Mouse (Mus musculus) neural tube, embryonic 15.5 days (tissue): ENCODE results near the gene N4bp2. TPM values are rescaled to one million over a fixed set of nuclear protein-coding genes. Genes with fewer than 3 reads are reported as not detected.

ENCODE experiments used
- ATAC-seq: fragments of 200-750 bp; cut with Nextera tagmentation; 2 replicates; pipeline ENCODE4 v1.8.0; 2017; ENCODE audit warnings: mild to moderate bottlenecking, moderate TSS enrichment, moderate library complexity; ENCODE audit not compliant: low FRiP score
- H3K27ac ChIP-seq: fragments of 300-500 bp; sonication (generic); replicated peaks from 2 replicates; pipeline ENCODE4 v1.5.1; 2015; ENCODE audit warnings: mild to moderate bottlenecking, inconsistent platforms
- H3K27me3 ChIP-seq: fragments of 300-500 bp; sonication (generic); replicated peaks from 2 replicates; pipeline ENCODE4 v1.6.1; 2015; ENCODE audit warnings: inconsistent platforms
- H3K36me3 ChIP-seq: fragments of 300-500 bp; sonication (generic); 2 replicates; pipeline ENCODE4 v1.6.1; 2015; ENCODE audit warnings: inconsistent platforms
- H3K4me1 ChIP-seq: fragments of 300-500 bp; sonication (generic); 2 replicates; pipeline ENCODE4 v1.6.1; 2015; ENCODE audit warnings: inconsistent platforms
- H3K4me2 ChIP-seq: fragments of 300-500 bp; sonication (generic); 2 replicates; pipeline ENCODE4 v1.6.1; 2015; ENCODE audit warnings: inconsistent platforms, mild to moderate bottlenecking, moderate library complexity
- H3K4me3 ChIP-seq: fragments of 300-500 bp; sonication (generic); replicated peaks from 2 replicates; pipeline ENCODE4 v1.5.1; 2015; ENCODE audit warnings: mild to moderate bottlenecking, inconsistent platforms
- H3K9ac ChIP-seq: fragments of 300-500 bp; sonication (generic); replicated peaks from 2 replicates; pipeline ENCODE4 v1.6.1; 2015; ENCODE audit warnings: mild to moderate bottlenecking, inconsistent platforms
- H3K9me3 ChIP-seq: fragments of 300-500 bp; sonication (generic); replicated peaks from 2 replicates; pipeline ENCODE4 v1.6.1; 2016; ENCODE audit warnings: inconsistent platforms
- WGBS: fragments of 180-500 bp; shearing (Covaris S2); methylation state at CpG from one replicate; pipeline ENCODE4 v1.1.7; 2015; ENCODE audit warnings: mixed read lengths; 5-methylcytosine and 5-hydroxymethylcytosine counted together
- polyA plus RNA-seq: library from polyadenylated mRNA; unstranded; fragments of >200 nt; fragmentation: Nextera tagmentation; extraction: Ambion mirVana; gene quantifications from 2 replicates; pipeline ENCODE4 v1.2.1, GENCODE M21; 2015

The N4bp2 gene
- polyA plus RNA-seq, 1 experiment from 2014 or later = 13.7 TPM

DNA sequence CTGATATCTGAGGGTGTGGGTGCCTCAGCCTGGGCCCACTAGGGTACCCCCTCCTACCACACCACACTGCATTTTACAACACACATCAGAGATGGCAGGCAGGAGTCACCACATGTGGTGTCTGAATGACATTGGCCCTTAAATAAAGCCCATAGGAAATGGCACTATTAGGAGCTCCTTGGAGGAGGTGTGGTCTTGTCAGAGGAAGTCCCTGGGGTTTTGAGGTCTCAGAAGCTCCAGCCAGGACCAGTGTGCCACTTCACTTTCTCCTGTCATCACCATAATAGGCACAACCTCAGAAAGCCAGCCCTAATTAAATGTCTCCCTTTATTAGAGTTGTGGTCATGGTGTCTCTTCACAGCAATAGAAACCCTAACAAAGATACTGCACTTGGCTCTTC lies 14.4 kb upstream of the N4bp2 start:
- ATAC-seq = no peak
- no peaks in the 10 kb centered on the region for H3K36me3 ChIP-seq
- H3K4me2 ChIP-seq = no peak overlapping the region
- H3K4me1 ChIP-seq = no peaks in the 10 kb centered on the region
- no peaks in the 10 kb centered on the region for H3K9me3 ChIP-seq
- no peak overlapping the region for H3K4me3 ChIP-seq
- H3K27me3 ChIP-seq = no peaks in the 10 kb centered on the region
- H3K27ac ChIP-seq = no peak overlapping the region
- no peak overlapping the region for H3K9ac ChIP-seq

DNA sequence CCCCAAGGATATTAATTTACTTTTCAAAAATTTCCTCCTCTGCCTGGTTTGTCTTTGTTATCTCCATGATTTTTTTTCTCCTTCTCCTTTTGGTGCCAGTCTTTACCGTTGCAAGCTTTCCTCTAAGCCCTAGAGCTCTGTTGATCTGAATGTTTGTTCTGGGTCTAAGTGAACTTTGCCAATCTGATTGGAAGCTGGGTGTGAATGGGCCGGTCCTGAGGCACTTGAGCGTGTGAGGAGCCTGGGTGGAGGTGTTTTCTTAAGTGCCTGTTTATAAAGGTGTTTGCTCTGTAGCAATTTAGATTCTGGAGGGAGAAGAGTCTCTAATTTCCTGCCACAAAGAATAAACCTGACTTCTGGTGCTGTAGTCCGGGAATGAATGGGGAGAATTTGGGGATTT lies 11.3 kb upstream of the N4bp2 start:
- Histone ChIP-seq H3K9me3 (no peaks in the 10 kb centered on the region), H3K4me2 (no peak overlapping the region), H3K4me1 (no peaks in the 10 kb centered on the region), H3K27me3 (no peaks in the 10 kb centered on the region), H3K36me3 (no peaks in the 10 kb centered on the region), H3K9ac (no peak overlapping the region), H3K27ac (no peak overlapping the region), H3K4me3 (no peak overlapping the region)
- ATAC-seq = no peak
- 56% methylated on average over 4 of the region's 4 CpGs for WGBS

DNA sequence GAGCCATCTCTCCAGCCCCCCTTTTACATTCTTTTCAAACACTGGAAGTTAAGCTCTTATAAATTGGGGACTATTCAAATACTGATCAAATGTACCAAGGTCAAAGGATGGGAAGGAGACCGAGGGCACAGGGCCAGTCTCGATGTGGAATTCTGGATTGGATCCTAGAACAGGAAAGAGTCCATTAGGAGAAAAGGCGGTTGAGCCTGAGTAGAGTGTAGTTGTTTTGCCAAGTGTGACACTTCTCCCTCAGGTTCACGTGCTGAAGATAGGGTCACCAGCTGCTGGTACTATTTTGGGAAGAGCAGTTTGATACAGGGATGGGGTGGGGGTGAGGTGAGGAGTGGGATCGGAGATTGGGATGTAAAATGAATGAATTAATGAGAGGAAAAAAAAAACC lies 7.5 kb upstream of the N4bp2 start:
- ATAC-seq = no peak
- H3K9me3 ChIP-seq = no peaks in the 10 kb centered on the region
- no peak overlapping the region for H3K9ac ChIP-seq
- H3K36me3 ChIP-seq = no peaks in the 10 kb centered on the region
- no peak overlapping the region for H3K27ac ChIP-seq
- H3K4me3 ChIP-seq = no peak overlapping the region
- no peaks in the 10 kb centered on the region for H3K27me3 ChIP-seq
- H3K4me1 ChIP-seq = no peaks in the 10 kb centered on the region
- 92% methylated on average over 5 of the region's 5 CpGs for WGBS
- H3K4me2 ChIP-seq = no peak overlapping the region

DNA sequence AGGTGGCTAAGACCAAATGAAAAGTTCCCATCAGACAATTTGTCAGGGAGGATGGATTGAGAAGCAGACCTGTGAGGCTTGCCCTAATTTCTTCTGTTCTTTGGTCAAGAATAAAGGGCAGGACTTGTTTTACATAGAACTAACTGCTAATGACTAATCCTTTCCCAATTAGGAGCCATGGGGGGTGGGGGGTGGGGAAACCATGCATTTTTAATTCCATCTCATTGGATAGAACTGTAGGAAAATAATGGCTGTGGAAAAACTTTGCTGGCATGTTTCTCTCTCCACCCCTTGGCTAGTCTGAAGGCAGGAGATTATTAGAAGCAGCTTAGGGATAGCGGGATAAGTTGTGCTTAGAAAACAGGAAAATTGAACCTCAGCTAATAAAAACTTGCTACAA lies 6.2 kb upstream of the N4bp2 start:
- H3K36me3 ChIP-seq = no peaks in the 10 kb centered on the region
- H3K9me3 ChIP-seq = no peaks in the 10 kb centered on the region
- H3K27me3 ChIP-seq = no peaks in the 10 kb centered on the region
- WGBS = 91% methylated on average over 1 of the region's 1 CpGs
- no peak for ATAC-seq
- H3K4me2 ChIP-seq = no peak overlapping the region
- H3K27ac ChIP-seq = no peak overlapping the region
- peaks cover 4% of the 10 kb centered on the region; the same call in 1 of the 2 replicates for H3K4me1 ChIP-seq
- no peak overlapping the region for H3K9ac ChIP-seq
- H3K4me3 ChIP-seq = no peak overlapping the region

DNA sequence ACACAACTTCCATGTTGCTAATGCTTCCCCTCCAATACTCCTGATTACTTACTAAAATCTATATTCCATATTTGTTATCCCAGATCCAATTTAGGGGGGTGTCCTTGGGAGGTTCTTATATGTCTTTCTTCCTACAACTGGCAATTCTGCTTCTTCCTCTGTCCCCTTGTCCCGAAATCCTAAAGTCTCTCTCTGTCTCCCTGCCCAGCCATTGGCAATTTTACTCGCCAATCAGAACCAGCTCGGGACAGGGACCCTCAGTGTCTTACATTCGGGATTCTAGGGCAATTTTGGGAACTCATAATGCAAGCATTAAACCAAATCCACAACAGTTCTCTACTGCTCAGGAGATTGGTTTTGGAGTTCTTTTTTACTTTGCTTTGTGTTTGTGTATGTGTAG lies 3.3 kb upstream of the N4bp2 start:
- H3K36me3 ChIP-seq = no peaks in the 10 kb centered on the region
- no peaks in the 10 kb centered on the region for H3K27me3 ChIP-seq
- H3K9ac ChIP-seq = no peak overlapping the region
- ATAC-seq = no peak
- peaks cover 4% of the 10 kb centered on the region; the same call in 1 of the 2 replicates for H3K4me1 ChIP-seq
- 95% methylated on average over 4 of the region's 4 CpGs for WGBS
- H3K4me2 ChIP-seq = no peak overlapping the region
- H3K27ac ChIP-seq = no peak overlapping the region
- H3K4me3 ChIP-seq = no peak overlapping the region
- H3K9me3 ChIP-seq = no peaks in the 10 kb centered on the region

DNA sequence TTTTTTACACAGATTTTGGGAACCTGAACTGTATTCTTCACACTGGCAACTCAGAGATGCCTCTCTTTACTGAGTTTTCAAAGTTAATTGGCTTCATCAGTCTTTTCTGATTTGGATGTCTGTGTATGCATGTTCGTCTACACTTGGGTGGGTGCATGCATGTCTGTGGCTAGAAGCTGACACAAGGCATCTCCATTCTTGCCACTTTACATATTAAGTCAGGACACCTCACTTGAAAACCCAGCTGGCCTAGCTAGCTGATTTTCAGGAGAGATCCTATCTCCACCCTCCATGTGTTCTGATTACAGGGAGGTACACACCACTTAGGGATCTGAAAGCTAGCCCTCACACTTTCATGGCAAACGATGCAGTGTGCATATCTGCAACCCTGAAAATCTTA lies 2.7 kb upstream of the N4bp2 start:
- Histone ChIP-seq H3K27me3 (no peaks in the 10 kb centered on the region), H3K9ac (no peak overlapping the region), H3K4me2 (no peak overlapping the region), H3K36me3 (no peaks in the 10 kb centered on the region), H3K27ac (no peak overlapping the region), H3K9me3 (no peaks in the 10 kb centered on the region), H3K4me3 (no peak overlapping the region), H3K4me1 (peaks cover 7% of the 10 kb centered on the region)
- no peak for ATAC-seq
- WGBS = 91% methylated on average over 2 of the region's 2 CpGs

DNA sequence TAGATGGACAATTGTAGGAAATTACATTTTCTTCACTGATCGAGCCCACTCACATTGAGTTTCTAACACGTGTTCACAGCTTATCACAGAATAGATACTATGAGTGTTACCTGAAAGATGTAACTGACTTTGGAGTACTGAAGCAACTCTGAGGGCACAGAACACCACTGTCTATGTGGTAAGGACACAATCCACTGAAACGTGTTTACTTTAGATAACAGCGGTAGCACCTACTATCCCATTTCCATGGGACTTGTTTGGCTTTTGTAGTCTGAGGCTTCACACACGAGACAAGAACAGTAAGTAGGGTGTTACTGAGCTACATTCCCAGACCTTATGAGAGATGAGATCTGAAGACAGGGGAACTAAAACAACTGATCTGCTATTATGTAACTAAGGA lies 2.3 kb upstream of the N4bp2 start:
- Histone ChIP-seq H3K27ac (no peak overlapping the region), H3K4me1 (peaks cover 9% of the 10 kb centered on the region), H3K9me3 (no peaks in the 10 kb centered on the region), H3K36me3 (no peaks in the 10 kb centered on the region), H3K4me2 (no peak overlapping the region), H3K27me3 (no peaks in the 10 kb centered on the region), H3K9ac (no peak overlapping the region), H3K4me3 (no peak overlapping the region)
- 81% methylated on average over 5 of the region's 5 CpGs for WGBS
- ATAC-seq = no peak

DNA sequence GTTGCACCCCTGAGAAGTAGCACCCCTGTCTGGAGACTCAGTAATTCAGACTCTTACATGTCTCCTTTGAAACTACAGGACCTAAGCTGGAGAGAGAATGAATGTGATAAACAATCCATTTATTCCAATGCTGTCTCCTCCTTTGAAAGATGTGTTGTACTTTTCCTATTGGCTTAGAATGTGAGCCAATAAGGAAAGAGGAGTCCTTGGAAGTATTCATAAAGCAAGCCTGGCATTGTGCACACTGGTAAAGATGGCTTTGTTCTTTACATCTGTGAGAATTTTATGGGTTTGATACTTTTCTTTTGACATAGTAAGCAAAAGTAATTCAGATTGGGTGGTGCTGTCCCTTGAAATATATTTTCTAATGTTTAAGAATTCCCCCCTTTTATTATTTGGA lies 1.4 kb upstream of the N4bp2 start:
- Histone ChIP-seq H3K27me3 (no peaks in the 10 kb centered on the region), H3K4me1 (peaks cover 12% of the 10 kb centered on the region), H3K9me3 (no peaks in the 10 kb centered on the region), H3K9ac (no peak overlapping the region), H3K4me2 (peak overlapping the region; percentile 20; the same call in 1 of the 2 replicates), H3K36me3 (no peaks in the 10 kb centered on the region), H3K4me3 (no peak overlapping the region), H3K27ac (peak overlapping the region; percentile 48; the same call in 1 of the 2 replicates)
- ATAC-seq = no peak

DNA sequence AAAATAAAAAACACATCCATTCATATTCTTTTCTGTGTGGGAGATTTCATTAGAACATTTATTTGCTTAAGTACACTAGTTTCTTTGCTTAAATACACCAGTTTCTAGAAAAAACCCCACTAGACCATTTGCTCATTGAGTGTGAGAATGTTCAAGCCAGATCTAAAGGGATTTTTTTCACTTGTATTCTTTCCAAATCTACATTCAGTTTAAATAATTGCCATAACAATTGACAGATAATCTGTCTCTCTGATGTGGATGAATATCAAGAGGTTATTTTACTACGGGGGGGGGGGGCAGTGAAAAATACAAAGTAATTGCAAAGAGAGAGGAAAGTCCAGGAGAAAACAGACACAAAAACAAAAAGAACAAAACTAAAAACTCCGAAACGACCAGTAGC lies 635 bp upstream of the N4bp2 start:
- peak overlapping the region; percentile 75 for H3K4me2 ChIP-seq
- ATAC-seq = no peak
- WGBS = 1% methylated on average over 3 of the region's 3 CpGs
- no peaks in the 10 kb centered on the region for H3K36me3 ChIP-seq
- H3K9ac ChIP-seq = peak overlapping the region; percentile 97
- no peaks in the 10 kb centered on the region for H3K9me3 ChIP-seq
- H3K4me3 ChIP-seq = peak overlapping the region; percentile 87
- peak overlapping the region; percentile 100 for H3K27ac ChIP-seq
- H3K4me1 ChIP-seq = peaks cover 12% of the 10 kb centered on the region
- no peaks in the 10 kb centered on the region for H3K27me3 ChIP-seq

DNA sequence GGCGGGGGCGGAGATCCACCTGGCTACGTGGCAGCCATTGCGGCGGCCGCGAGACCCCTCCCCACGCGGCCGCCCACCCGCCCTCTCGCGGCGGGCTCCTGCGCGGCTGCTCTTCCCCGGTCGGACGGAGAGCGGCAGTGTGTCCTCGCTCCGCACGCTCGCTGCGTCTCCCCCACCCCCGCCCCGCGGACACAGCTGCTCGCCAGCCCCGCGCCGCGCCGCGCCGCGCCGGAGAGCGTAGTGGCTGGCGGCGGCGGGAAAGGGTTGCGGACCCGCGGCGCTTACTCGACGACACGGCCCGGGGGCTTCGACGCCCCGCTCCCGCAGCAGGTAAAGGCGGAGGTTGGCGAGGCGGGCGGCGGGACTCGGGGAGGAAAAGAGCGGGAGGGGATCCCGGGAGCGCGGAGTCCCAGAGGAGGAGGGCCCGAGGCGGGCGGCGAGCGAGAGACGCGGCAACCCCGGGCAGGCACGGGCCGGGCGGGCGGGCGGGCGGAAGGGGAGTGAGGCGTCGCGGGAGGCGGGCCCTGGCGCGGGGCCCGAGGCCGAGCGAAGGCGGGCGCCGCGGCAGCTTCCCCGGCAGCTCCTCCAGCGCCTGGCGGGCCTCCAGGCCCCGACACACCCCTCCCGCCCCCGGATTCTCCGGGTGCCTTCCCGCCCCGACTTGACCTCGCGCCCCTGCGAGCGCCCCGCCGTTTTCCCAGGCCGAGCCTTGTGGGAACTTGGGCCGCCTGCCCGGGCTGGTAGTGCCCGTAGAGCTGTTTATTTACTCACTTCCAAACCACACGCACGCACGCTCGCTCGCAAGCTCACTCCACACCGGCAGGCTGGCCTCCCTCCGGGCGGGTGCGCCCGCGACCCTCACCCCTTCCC lies 830 bp downstream of the N4bp2 start:
- Histone ChIP-seq H3K27ac (peak overlapping the region; percentile 100), H3K4me1 (peaks cover 12% of the 10 kb centered on the region), H3K27me3 (no peaks in the 10 kb centered on the region), H3K9me3 (no peaks in the 10 kb centered on the region), H3K9ac (peak overlapping the region; percentile 97), H3K4me2 (peak overlapping the region; percentile 75), H3K36me3 (no peaks in the 10 kb centered on the region), H3K4me3 (peak overlapping the region; percentile 87)
- peak; percentile 92 for ATAC-seq
- WGBS = under 1% methylated on average over 65 of the region's 121 CpGs

DNA sequence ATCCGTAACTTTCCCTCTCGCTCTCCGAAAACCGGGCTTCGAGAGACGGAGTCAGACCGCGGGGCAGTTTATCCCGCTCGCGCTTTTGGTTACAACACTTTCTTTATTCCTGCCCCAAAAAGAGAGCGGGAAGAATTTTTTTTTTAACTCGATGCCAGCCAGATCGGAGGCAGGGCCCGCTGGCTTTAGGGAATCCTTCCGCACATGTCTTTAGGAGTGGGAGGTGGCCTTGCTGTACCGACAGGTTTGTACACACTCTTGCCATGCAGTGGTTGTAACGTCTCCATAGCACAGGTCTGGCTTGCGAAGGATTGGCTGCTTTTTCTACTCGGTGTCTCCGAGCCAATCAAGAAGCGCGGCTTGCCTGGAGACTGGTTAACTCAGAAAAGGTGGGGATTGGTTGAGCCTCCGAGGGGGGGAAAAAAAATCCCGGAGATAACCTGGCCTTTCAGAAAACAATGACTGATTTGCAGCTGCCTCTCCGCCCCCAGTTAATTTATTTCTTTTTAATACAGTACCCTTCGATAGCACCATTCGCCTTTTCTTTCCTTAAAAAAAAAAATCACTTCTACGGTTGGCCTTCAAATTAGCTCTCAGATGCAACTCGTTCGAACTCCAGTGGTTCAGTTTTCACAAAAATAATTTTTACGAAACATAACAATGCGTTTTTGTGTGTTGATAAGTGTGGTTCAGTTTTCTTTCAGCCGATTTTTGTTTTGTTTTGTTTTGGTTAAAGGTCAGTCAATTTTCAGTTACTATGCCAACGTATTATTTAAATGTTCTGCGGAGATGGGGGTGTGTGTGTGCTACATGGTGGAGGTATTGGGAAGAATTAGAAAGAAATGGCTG lies 1.7 kb downstream of the N4bp2 start:
- Histone ChIP-seq H3K4me3 (peak overlapping the region; percentile 87), H3K9me3 (no peaks in the 10 kb centered on the region), H3K36me3 (no peaks in the 10 kb centered on the region), H3K4me1 (peaks cover 12% of the 10 kb centered on the region), H3K4me2 (peak overlapping the region; percentile 75), H3K27ac (peak overlapping the region; percentile 100), H3K27me3 (no peaks in the 10 kb centered on the region), H3K9ac (peak overlapping the region; percentile 97)
- WGBS = 4% methylated on average over 36 of the region's 36 CpGs
- ATAC-seq = peak; percentile 91

DNA sequence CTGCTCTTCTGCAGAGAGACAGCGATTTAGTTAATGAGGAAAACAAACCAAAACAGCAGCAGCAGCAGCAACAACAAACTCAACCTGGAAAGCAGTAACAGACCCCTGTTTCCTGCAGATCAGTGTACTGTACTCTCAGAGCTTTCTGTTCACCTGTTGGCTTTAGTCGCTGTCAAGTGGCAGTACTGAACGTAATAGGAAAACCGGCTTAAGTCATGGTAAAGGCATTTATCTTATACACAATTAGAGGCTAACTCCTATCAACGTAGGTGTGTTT lies 2.3 kb downstream of the N4bp2 start:
- Histone ChIP-seq H3K9ac (peak overlapping the region; percentile 97), H3K9me3 (no peaks in the 10 kb centered on the region), H3K4me1 (peaks cover 12% of the 10 kb centered on the region), H3K4me2 (peak overlapping the region; percentile 75), H3K27ac (peak overlapping the region; percentile 100), H3K4me3 (peak overlapping the region; percentile 87), H3K36me3 (no peaks in the 10 kb centered on the region), H3K27me3 (no peaks in the 10 kb centered on the region)
- ATAC-seq = no peak
- 57% methylated on average over 5 of the region's 5 CpGs for WGBS
